8 mouse cellular contexts compared by ENCODE assay signal in the genomic region with DNA sequence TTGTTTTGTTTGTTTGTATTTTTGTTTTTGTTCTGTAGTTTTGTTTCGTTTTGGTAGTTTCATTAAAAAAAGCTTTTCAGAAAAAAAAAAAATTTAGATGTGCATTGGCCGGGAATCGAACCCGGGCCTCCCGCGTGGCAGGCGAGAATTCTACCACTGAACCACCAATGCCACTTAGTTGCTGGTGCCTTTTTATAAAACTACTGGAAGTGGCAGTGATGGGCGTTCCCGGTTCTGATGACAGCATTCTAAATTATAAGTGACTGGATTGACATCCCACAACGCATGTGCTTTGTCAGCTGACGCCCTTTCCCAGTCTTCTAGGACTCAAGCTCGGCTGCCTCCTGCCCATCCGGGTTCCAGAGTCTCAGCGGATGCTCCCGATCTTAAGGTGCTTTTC. TPM values are rescaled to one million over a fixed set of nuclear protein-coding genes. Genes with fewer than 3 reads are reported as not detected.
DNase-seq lines count a peak whose midpoint lies in the region; ATAC-seq and TF ChIP-seq lines count a peak whose summit lies in the region.

No protein-coding gene starts in this region.

- TF ChIP-seq CTCF in forebrain, postnatal 0 days (IDR thresholded peaks at IDR 0.05; ENCODE audit: low read depth), result no peak
- no peak for TF ChIP-seq CTCF in liver, embryonic 14.5 days (IDR thresholded peaks at IDR 0.05; ENCODE audit: low read depth)

- peak overlapping the region; percentile 73 for H3K4me2 ChIP-seq in forebrain, postnatal 0 days (ENCODE audit: low read depth)
- H3K4me2 ChIP-seq in hindbrain, embryonic 14.5 days (replicated peaks), result peak overlapping the region; percentile 79
- peak overlapping the region; percentile 63 for H3K4me2 ChIP-seq in liver, embryonic 14.5 days (ENCODE audit: low read depth)
- peak overlapping the region; percentile 63; the same call in 1 of the 2 replicates for H3K4me2 ChIP-seq in neural tube, embryonic 11.5 days (ENCODE audit: low read depth)

- 8% methylated on average over 15 of the region's 15 CpGs for WGBS in forebrain, postnatal 0 days
- 12% methylated on average over 15 of the region's 15 CpGs for WGBS in hindbrain, embryonic 14.5 days
- 8% methylated on average over 15 of the region's 15 CpGs for WGBS in liver, embryonic 14.5 days (ENCODE audit: insufficient replicate concordance)
- WGBS in neural tube, embryonic 11.5 days, result 16% methylated on average over 15 of the region's 15 CpGs

- H3K27ac ChIP-seq in forebrain, postnatal 0 days (ENCODE audit: low read depth, low read length), result peak overlapping the region; percentile 75
- peak overlapping the region; percentile 72 for H3K27ac ChIP-seq in hindbrain, embryonic 14.5 days
- H3K27ac ChIP-seq in liver, embryonic 14.5 days, result no peak overlapping the region
- no peak overlapping the region for H3K27ac ChIP-seq in neural tube, embryonic 11.5 days (ENCODE audit: low read depth, low read length)

- peaks cover 15% of the 10 kb centered on the region; the same call in 1 of the 2 replicates for H3K4me1 ChIP-seq in forebrain, postnatal 0 days (ENCODE audit: insufficient read depth)
- peaks cover 15% of the 10 kb centered on the region; the same call in 1 of the 2 replicates for H3K4me1 ChIP-seq in hindbrain, embryonic 14.5 days (replicated peaks; ENCODE audit: control insufficient read depth, insufficient read depth, low read length)
- peaks cover 0 to 20% of the 10 kb centered on the region in 2 experiments; a peak in 3 of 4 replicates for H3K4me1 ChIP-seq in liver, embryonic 14.5 days (replicated peaks; ENCODE audit: control insufficient read depth in 2 of 2, insufficient read depth in 2 of 2, low read length in 1 of 2)
- 0 out of 2 replicates have a peak, but pooled peaks cover 3% of the 10 kb centered on the region for H3K4me1 ChIP-seq in neural tube, embryonic 11.5 days (ENCODE audit: control insufficient read depth, insufficient read depth, low read length)

- peak overlapping the region; percentile 47; the same call in 1 of the 2 replicates for H3K9ac ChIP-seq in forebrain, postnatal 0 days
- H3K9ac ChIP-seq in hindbrain, embryonic 14.5 days, result 0 out of 2 replicates have a peak overlapping the region, but pooled peaks have one; percentile 64
- no peak overlapping the region for H3K9ac ChIP-seq in liver, embryonic 14.5 days (replicated peaks)
- no peak overlapping the region for H3K9ac ChIP-seq in neural tube, embryonic 11.5 days (ENCODE audit: low read length)

- no peaks in the 10 kb centered on the region for H3K36me3 ChIP-seq in forebrain, postnatal 0 days (ENCODE audit: insufficient read depth)
- H3K36me3 ChIP-seq in hindbrain, embryonic 14.5 days (replicated peaks; ENCODE audit: control insufficient read depth, insufficient read depth), result no peaks in the 10 kb centered on the region
- no peaks in the 10 kb centered on the region for H3K36me3 ChIP-seq in liver, embryonic 14.5 days (replicated peaks; ENCODE audit: control insufficient read depth, insufficient read depth, low read depth)
- no peaks in the 10 kb centered on the region for H3K36me3 ChIP-seq in neural tube, embryonic 11.5 days (ENCODE audit: control insufficient read depth, insufficient read depth, low read length)

- no peaks in the 10 kb centered on the region for H3K27me3 ChIP-seq in forebrain, postnatal 0 days (ENCODE audit: insufficient read depth, low read length)
- no peaks in the 10 kb centered on the region for H3K27me3 ChIP-seq in hindbrain, embryonic 14.5 days (ENCODE audit: control insufficient read depth, insufficient read depth, low read length)
- H3K27me3 ChIP-seq in liver, embryonic 14.5 days (ENCODE audit: control insufficient read depth, insufficient read depth, low read length), result no peaks in the 10 kb centered on the region
- H3K27me3 ChIP-seq in neural tube, embryonic 11.5 days (ENCODE audit: control insufficient read depth, insufficient read depth, low read length), result no peaks in the 10 kb centered on the region

- no peaks in the 10 kb centered on the region for H3K9me3 ChIP-seq in forebrain, postnatal 0 days (ENCODE audit: low read length)
- no peaks in the 10 kb centered on the region for H3K9me3 ChIP-seq in hindbrain, embryonic 14.5 days (ENCODE audit: control insufficient read depth, low read length)
- no peaks in the 10 kb centered on the region for H3K9me3 ChIP-seq in liver, embryonic 14.5 days (ENCODE audit: control insufficient read depth, low read length)
- H3K9me3 ChIP-seq in neural tube, embryonic 11.5 days (ENCODE audit: control insufficient read depth, low read length), result no peaks in the 10 kb centered on the region

- peak overlapping the region; percentile 40 for H3K4me3 ChIP-seq in forebrain, postnatal 0 days (ENCODE audit: low read depth, low read length)
- peak overlapping the region; percentile 45 for H3K4me3 ChIP-seq in hindbrain, embryonic 14.5 days (replicated peaks; ENCODE audit: low read length)
- H3K4me3 ChIP-seq in liver, embryonic 14.5 days (ENCODE audit: insufficient read depth in 1 of 2, low read depth in 2 of 2, low read length in 2 of 2), result peak overlapping the region; percentile 20 to 23; a peak in 3 of 4 replicates
- H3K4me3 ChIP-seq in neural tube, embryonic 11.5 days (ENCODE audit: low read depth, low read length), result no peak overlapping the region

- peak; percentile 52 to 54 for DNase-seq in right cerebral cortex, adult 2 months (ENCODE audit: low spot score in 2 of 2)
- DNase-seq in right cerebral cortex, postnatal 25 days, result no peak
- peak; percentile 14 for DNase-seq in c-Kit-positive CD71-negative TER-119-negative erythroid progenitor cells, embryonic 14.5 days (ENCODE audit: low read depth)
- peak; percentile 80 for DNase-seq in forebrain, postnatal 0 days
- peak; percentile 71 for DNase-seq in hindbrain, embryonic 14.5 days (ENCODE audit: low spot score)
- no peak for DNase-seq in liver, embryonic 14.5 days (ENCODE audit: low read depth in 3 of 3, low spot score in 3 of 3)
- peak; percentile 47 for DNase-seq in neural tube, embryonic 11.5 days (ENCODE audit: low spot score)

- TF ChIP-seq EP300 in liver, embryonic 14.5 days (IDR thresholded peaks at IDR 0.05; ENCODE audit: low read depth), result no peak

- ATAC-seq in forebrain, postnatal 0 days, result peak; percentile 77
- peak; percentile 35 for ATAC-seq in hindbrain, embryonic 14.5 days (ENCODE audit: low FRiP score)
- ATAC-seq in liver, embryonic 14.5 days (ENCODE audit: insufficient read depth), result 0 out of 2 replicates have a peak, but pooled peaks have one; percentile 31
- ATAC-seq in neural tube, embryonic 11.5 days (ENCODE audit: insufficient read depth, low FRiP score, low TSS enrichment), result no peak
- ATAC-seq in inflammation-experienced regulatory T-cells, adult 6 months, result no peak

RNA-seq across cellular contexts. Expression of gene Gm6525, which starts 55.0 kb away (rescaled TPM):
- total RNA-seq in forebrain, postnatal 0 days (2014; rRNA removed), result 0.29 TPM in 1 of 2 replicates, not detected in the other
- polyA plus RNA-seq in forebrain, postnatal 0 days (2015; fragmentation: Nextera tagmentation; extraction: Ambion mirVana), result 0.33 and 2.1 TPM in 2 replicates
- polyA plus RNA-seq in hindbrain, embryonic 14.5 days (2014; fragmentation: Nextera tagmentation; extraction: Ambion mirVana), result 0.74 and 2.7 TPM in 2 replicates
- polyA plus RNA-seq in liver, embryonic 14.5 days (2012; rRNA removed), result 0.17 TPM in 1 of 2 replicates, not detected in the other
- 0.37 TPM in 1 of 2 replicates, not detected in the other for polyA plus RNA-seq in liver, embryonic 14.5 days (2014; fragmentation: Nextera tagmentation; extraction: Ambion mirVana)
- 0.76 and 0.95 TPM in 2 replicates for polyA plus RNA-seq in neural tube, embryonic 11.5 days (2014; fragmentation: Nextera tagmentation; extraction: Ambion mirVana)
- polyA plus RNA-seq in inflammation-experienced regulatory T-cells, adult 6 months (2017; shearing (Covaris generic)), result under 1 TPM; 0.50 to 0.80 (median 0.70) TPM

Comparison
In these comparisons a context has a peak if more than half of its experiments do, and no peak if none do; other contexts are left out.
1. DNase-seq: peak in right cerebral cortex, adult 2 months (2 of 2), c-Kit-positive CD71-negative TER-119-negative erythroid progenitor cells, embryonic 14.5 days (single experiment), forebrain, postnatal 0 days (single experiment), hindbrain, embryonic 14.5 days (single experiment) and neural tube, embryonic 11.5 days (single experiment); none in right cerebral cortex, postnatal 25 days (single experiment) and liver, embryonic 14.5 days (0 of 3).
2. ATAC-seq: peak in forebrain, postnatal 0 days (single experiment), hindbrain, embryonic 14.5 days (single experiment) and liver, embryonic 14.5 days (single experiment); none in neural tube, embryonic 11.5 days (single experiment) and inflammation-experienced regulatory T-cells, adult 6 months (single experiment).
3. H3K27ac ChIP-seq: peak in forebrain, postnatal 0 days (single experiment) and hindbrain, embryonic 14.5 days (single experiment); none in liver, embryonic 14.5 days (single experiment) and neural tube, embryonic 11.5 days (single experiment).
4. H3K9ac ChIP-seq: peak in forebrain, postnatal 0 days (single experiment) and hindbrain, embryonic 14.5 days (single experiment); none in liver, embryonic 14.5 days (single experiment) and neural tube, embryonic 11.5 days (single experiment).
5. Peak in every context shown above with its lines, with median percentiles within 50 percentile points of each other: H3K4me2 ChIP-seq.